Mouse (Mus musculus) kidney, embryonic 14.5 days (tissue): Measurements from ENCODE around the gene BC055324. TPM values are rescaled to one million over a fixed set of nuclear protein-coding genes. Genes with fewer than 3 reads are reported as not detected.

ENCODE experiments used
- ATAC-seq: fragments of 200-750 bp; cut with Nextera tagmentation; 2 replicates; pipeline ENCODE4 v1.8.0; 2017; ENCODE audit warnings: moderate number of reproducible peaks, mild to moderate bottlenecking, moderate TSS enrichment, moderate library complexity; ENCODE audit not compliant: low FRiP score, low TSS enrichment
- H3K27ac ChIP-seq: fragments of 300-500 bp; sonication (generic); 2 replicates; pipeline ENCODE4 v1.5.1; 2014; ENCODE audit warnings: low read depth, mild to moderate bottlenecking, low read length, moderate library complexity, mixed read lengths
- H3K27me3 ChIP-seq: fragments of 300-500 bp; sonication (generic); 2 replicates; pipeline ENCODE4 v1.6.1; 2014; ENCODE audit warnings: mild to moderate bottlenecking, low read length; ENCODE audit not compliant: control insufficient read depth, insufficient read depth
- H3K36me3 ChIP-seq: fragments of 300-500 bp; sonication (generic); 2 replicates; pipeline ENCODE4 v1.6.1; 2014; ENCODE audit warnings: low read length, mixed read lengths; ENCODE audit not compliant: control insufficient read depth, insufficient read depth
- H3K4me1 ChIP-seq: fragments of 300-500 bp; sonication (generic); 2 replicates; pipeline ENCODE4 v1.6.1; 2014; ENCODE audit warnings: low read length, mixed read lengths; ENCODE audit not compliant: control insufficient read depth, insufficient read depth
- H3K4me2 ChIP-seq: fragments of 300-500 bp; sonication (generic); replicated peaks from 2 replicates; pipeline ENCODE4 v1.6.1; 2014; ENCODE audit warnings: low read depth, mild to moderate bottlenecking, low read length
- H3K4me3 ChIP-seq: fragments of 300-500 bp; sonication (generic); 2 replicates; pipeline ENCODE4 v1.5.1; 2014; ENCODE audit warnings: mild to moderate bottlenecking, low read length
- H3K9ac ChIP-seq: fragments of 300-500 bp; sonication (generic); 2 replicates; pipeline ENCODE4 v1.6.1; 2014; ENCODE audit warnings: low read depth, mild to moderate bottlenecking, low read length, moderate library complexity
- H3K9me3 ChIP-seq: fragments of 300-500 bp; sonication (generic); 2 replicates; pipeline ENCODE4 v1.6.1; 2016; ENCODE audit warnings: low read length; ENCODE audit not compliant: control insufficient read depth
- WGBS: fragments of 180-500 bp; shearing (Covaris S2); extraction: QIAGEN DNeasy Blood & Tissue Kit; methylation state at CpG from one replicate; pipeline ENCODE4 v1.1.7; 2014; 5-methylcytosine and 5-hydroxymethylcytosine counted together
- polyA plus RNA-seq: library from polyadenylated mRNA; unstranded; fragments of >200 nt; fragmentation: Nextera tagmentation; extraction: Ambion mirVana; gene quantifications from 2 replicates; pipeline ENCODE4 v1.2.1, GENCODE M21; 2014

The BC055324 gene
- polyA plus RNA-seq, 1 experiment from 2014 or later: 32.6 TPM

DNA sequence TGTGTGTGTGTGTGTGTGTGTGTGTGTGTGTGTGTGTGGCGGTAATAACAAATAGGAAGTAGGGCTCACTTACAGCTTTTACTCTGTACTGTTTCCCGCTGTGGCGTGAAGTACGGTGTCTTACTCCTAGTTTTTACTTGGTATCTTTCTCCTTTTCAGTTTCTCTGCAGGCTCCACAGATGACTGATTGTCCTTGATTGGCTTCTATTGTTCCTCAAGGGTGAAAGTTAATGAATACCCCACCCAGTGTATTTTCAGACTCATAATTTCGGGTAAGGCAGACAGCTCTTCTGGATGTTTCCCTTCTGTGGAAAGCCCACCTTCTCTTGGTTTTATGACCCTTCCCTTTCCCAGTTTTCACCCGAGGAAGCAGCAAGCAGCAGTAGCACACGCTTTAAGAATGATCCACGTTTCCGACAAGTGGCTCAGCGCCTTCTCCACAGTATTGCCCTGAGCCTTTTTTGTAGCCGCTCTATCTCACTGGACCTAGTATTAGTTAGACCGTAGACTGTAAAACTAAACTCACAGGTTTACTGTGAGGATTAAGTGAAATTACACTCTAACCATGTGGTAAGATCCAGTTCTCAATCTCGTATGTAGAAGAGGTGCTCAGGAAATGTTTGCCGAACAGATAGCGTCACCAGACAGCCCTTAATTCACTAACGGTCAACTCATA, 23.8 kb upstream of the BC055324 start:
- no peak overlapping the region for H3K9ac ChIP-seq
- H3K27ac ChIP-seq: no peak overlapping the region
- no peak overlapping the region for H3K4me3 ChIP-seq
- ATAC-seq: peak; percentile 43; the same call in 1 of the 2 replicates
- no peaks in the 10 kb centered on the region for H3K36me3 ChIP-seq
- no peaks in the 10 kb centered on the region for H3K4me1 ChIP-seq
- H3K27me3 ChIP-seq: no peaks in the 10 kb centered on the region
- H3K4me2 ChIP-seq: no peak overlapping the region
- no peaks in the 10 kb centered on the region for H3K9me3 ChIP-seq
- 76% methylated on average over 16 of the region's 16 CpGs for WGBS

DNA sequence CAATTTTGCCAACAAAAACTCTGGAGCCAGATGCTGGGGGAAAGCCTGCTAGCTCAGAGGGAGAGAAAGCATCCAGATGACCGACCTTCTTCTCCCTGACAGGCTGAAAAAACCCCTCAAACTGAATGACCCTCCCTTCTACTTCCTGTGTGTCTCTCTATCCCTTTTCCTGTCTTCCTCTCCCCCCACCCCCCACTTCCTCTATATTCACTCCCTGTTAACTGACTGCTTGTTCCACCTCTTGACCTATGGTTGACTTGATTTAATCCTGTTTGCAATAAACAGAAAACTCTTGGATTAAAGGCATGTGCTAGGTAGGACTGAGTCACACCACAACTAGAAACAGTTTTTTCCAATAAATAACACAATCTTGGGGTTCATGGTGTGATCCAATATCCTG, 20.0 kb upstream of the BC055324 start:
- Histone ChIP-seq H3K9me3 (no peaks in the 10 kb centered on the region), H3K4me1 (no peaks in the 10 kb centered on the region), H3K27me3 (no peaks in the 10 kb centered on the region), H3K4me3 (no peak overlapping the region), H3K27ac (no peak overlapping the region), H3K4me2 (no peak overlapping the region), H3K9ac (no peak overlapping the region), H3K36me3 (no peaks in the 10 kb centered on the region)
- 69% methylated on average over 1 of the region's 1 CpGs for WGBS
- no peak for ATAC-seq

DNA sequence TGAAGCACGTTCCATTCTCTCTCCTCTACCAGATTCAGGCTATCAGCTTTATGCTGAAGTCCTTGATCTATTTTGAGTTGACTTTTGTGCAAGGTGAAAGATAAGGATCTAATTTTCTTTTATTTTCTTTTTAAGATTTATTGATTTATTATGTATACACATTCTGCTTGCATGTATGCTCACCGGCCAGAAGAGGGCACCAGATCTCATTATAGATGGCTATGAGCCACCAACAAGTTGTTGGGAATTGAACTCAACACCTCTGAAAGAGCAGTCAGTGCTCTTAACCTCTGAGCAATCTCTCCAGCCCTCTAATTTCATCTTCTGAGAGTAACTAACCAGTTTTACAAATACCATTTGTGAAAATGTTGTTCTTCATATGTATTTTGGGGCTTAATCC, 14.6 kb upstream of the BC055324 start:
- H3K36me3 ChIP-seq: no peaks in the 10 kb centered on the region
- 36% methylated on average over 2 of the region's 2 CpGs for WGBS

DNA sequence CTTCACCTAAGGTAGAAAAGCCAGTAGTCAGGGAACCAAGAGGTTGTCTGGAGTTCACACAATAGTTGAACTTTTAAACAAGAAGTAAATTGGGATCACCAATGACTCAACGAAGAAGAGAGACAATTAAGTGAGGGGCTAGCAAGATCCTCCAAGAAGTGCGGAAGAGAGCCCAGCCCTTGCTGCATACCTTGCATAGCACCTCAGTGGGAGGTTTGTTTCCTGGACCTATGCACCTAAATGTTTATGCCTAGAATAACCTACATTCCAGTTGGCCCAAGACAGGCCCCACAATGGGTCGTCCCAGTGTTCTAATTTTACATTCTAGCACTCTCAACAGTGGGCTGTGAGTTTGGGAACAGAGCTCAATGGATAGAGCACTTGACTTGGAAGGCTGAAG, 9.7 kb upstream of the BC055324 start:
- Histone ChIP-seq H3K4me1 (no peaks in the 10 kb centered on the region), H3K27ac (no peak overlapping the region), H3K9me3 (no peaks in the 10 kb centered on the region), H3K36me3 (no peaks in the 10 kb centered on the region), H3K27me3 (no peaks in the 10 kb centered on the region), H3K9ac (no peak overlapping the region), H3K4me2 (no peak overlapping the region), H3K4me3 (no peak overlapping the region)
- no peak for ATAC-seq
- 84% methylated on average over 3 of the region's 3 CpGs for WGBS

More for the DNA sequence above, 14.6 kb upstream of the BC055324 start:
- H3K4me1 ChIP-seq: no peaks in the 10 kb centered on the region
- no peaks in the 10 kb centered on the region for H3K9me3 ChIP-seq
- H3K4me2 ChIP-seq: no peak overlapping the region
- no peaks in the 10 kb centered on the region for H3K27me3 ChIP-seq
- no peak overlapping the region for H3K4me3 ChIP-seq
- H3K27ac ChIP-seq: no peak overlapping the region
- ATAC-seq: no peak
- no peak overlapping the region for H3K9ac ChIP-seq

DNA sequence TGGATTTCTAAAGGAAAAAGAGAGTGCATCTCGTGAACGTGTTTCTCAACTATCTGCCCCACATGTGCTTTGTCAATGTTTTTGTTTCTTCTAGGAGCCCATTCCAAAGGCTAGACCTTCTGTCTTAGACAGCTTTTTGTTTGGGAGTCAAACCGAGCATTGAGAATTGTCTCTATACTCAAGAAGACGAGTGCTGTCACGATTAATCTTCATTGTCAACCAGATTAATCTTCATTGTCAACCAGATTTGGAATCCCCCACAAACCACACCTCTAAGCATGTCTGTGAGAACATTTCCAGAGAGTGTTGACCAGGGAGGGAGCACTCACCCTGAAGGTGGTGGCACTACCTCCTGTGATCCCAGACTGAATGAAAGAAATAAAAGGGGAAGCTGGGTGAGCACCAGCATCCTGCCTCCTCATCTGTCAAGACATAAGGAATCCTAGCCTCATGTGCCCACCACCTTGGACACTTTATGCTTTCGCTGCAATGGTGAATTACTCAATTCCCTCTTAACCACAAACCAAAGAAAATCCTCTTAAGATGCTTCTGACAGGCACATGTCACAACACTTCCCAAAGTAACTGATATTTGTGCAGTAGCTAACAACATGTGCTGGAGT, 7.3 kb upstream of the BC055324 start:
- Histone ChIP-seq H3K27me3 (no peaks in the 10 kb centered on the region), H3K9ac (no peak overlapping the region), H3K36me3 (no peaks in the 10 kb centered on the region), H3K4me2 (no peak overlapping the region), H3K4me1 (no peaks in the 10 kb centered on the region), H3K4me3 (no peak overlapping the region), H3K27ac (no peak overlapping the region), H3K9me3 (no peaks in the 10 kb centered on the region)
- WGBS: 75% methylated on average over 6 of the region's 6 CpGs
- ATAC-seq: no peak

DNA sequence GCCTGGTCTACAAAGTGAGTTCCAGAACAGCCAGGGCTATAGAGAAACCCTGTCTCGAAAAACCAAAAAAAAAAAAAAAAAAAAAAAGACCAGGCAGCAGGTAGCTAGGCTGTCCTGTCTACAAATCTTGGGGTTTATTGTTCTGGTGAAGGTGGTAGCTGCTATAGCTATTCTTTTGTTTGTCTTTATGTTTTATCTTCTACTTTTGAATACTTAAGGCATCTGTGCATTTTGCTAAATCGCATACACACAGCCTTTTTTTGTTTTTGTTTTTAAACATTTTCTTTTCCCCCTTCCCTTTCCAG, 965 bp upstream of the BC055324 start:
- Histone ChIP-seq H3K4me2 (peak overlapping the region; percentile 74), H3K27me3 (no peaks in the 10 kb centered on the region), H3K27ac (no peak overlapping the region), H3K9ac (peak overlapping the region; percentile 82; the same call in 1 of the 2 replicates), H3K9me3 (no peaks in the 10 kb centered on the region), H3K4me3 (peak overlapping the region; percentile 81), H3K4me1 (0 out of 2 replicates have a peak, but pooled peaks cover 7% of the 10 kb centered on the region), H3K36me3 (no peaks in the 10 kb centered on the region)
- no peak for ATAC-seq
- WGBS: 91% methylated on average over 1 of the region's 2 CpGs

DNA sequence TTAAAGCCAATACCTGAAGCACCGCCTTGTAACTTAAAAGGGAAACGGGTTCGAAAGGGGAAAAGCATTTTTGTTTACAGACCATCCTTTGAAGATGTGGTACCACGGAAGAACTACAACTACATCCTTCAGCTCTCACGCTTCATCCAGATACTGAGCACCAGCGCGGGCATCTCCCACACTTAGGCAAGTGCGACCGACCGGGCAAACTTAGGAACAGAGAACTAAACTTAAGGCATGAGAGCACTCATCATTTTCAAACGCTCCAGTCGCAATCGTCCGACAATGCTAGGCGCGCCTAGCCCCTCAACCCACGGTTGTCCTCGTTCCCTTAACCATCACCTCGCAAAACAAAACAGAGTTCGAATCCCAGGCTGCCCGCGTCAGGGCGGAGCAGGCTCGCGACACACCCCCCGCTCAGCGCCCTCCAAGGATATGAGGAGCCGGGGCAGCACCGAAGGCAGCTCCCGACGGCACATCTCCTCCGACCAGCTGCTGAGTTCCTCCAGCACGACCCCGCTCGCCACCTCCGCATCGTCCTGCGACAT, 349 bp downstream of the BC055324 start:
- peak; percentile 79 for ATAC-seq
- 2% methylated on average over 38 of the region's 38 CpGs for WGBS
- Histone ChIP-seq H3K4me2 (peak overlapping the region; percentile 69), H3K9ac (peak overlapping the region; percentile 82), H3K27me3 (no peaks in the 10 kb centered on the region), H3K4me1 (0 out of 2 replicates have a peak, but pooled peaks cover 7% of the 10 kb centered on the region), H3K36me3 (no peaks in the 10 kb centered on the region), H3K27ac (no peak overlapping the region), H3K9me3 (no peaks in the 10 kb centered on the region), H3K4me3 (peak overlapping the region; percentile 81)

DNA sequence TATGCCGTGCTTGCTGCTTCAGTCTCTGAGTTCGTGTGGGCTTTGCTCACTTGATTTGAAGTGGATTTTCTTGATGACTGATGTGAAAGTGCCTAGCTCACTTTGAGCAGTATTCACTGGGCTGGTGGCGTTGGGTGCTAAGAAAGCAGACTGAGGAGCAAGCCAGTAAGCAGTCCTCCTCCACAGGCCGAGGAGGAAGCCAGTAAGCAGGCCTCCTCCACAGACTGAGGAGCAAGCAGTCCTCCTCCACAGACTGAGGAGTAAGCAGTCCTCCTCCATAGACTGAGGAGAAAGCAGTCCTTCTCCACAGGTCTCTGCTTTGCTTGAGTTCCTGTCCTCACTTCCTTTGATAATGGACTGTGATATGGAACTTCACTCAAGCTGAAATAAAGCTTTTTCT, 2.2 kb downstream of the BC055324 start:
- H3K4me2 ChIP-seq: no peak overlapping the region
- no peaks in the 10 kb centered on the region for H3K9me3 ChIP-seq
- peaks cover 4% of the 10 kb centered on the region; the same call in 1 of the 2 replicates for H3K36me3 ChIP-seq
- WGBS: 63% methylated on average over 4 of the region's 4 CpGs
- H3K27me3 ChIP-seq: no peaks in the 10 kb centered on the region
- H3K4me3 ChIP-seq: no peak overlapping the region
- H3K27ac ChIP-seq: no peak overlapping the region
- 0 out of 2 replicates have a peak, but pooled peaks cover 7% of the 10 kb centered on the region for H3K4me1 ChIP-seq
- H3K9ac ChIP-seq: no peak overlapping the region
- ATAC-seq: no peak

DNA sequence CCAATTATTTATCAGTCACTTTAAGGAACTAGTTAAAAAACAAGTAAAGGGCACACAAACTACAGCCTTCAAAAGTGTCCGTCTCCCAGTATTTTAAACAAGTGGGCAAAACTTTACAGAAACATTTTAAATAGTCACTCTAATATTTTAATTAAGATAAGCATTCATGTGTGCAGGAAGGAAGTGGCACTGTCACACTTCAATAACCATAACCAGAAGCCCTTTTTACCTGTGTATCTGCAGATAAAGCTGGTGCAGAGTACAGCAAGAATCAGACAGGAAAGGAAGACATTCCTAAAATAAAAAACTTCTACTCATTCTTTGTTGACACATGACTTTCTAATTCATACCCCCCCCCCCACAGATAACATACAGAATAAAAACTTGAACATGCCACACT, 18.1 kb downstream of the BC055324 start:
- Histone ChIP-seq H3K36me3 (peaks cover 30% of the 10 kb centered on the region; the same call in 1 of the 2 replicates), H3K27ac (no peak overlapping the region), H3K4me3 (no peak overlapping the region), H3K9ac (no peak overlapping the region), H3K27me3 (no peaks in the 10 kb centered on the region), H3K4me1 (no peaks in the 10 kb centered on the region), H3K4me2 (no peak overlapping the region), H3K9me3 (no peaks in the 10 kb centered on the region)
- no peak for ATAC-seq
- 85% methylated on average over 1 of the region's 1 CpGs for WGBS
